Mouse (Mus musculus) embryo, embryonic 9.5 days (tissue): ENCODE measurements around the gene Selenon.

ENCODE experiments used
- DNase-seq: peaks from one replicate; pipeline ENCODE4 v3.0.0-alpha.2; 2017; ENCODE audit errors: extremely low spot score

Gene Selenon

GRCm38 (mm10) chr4:134551494-134552316 lies at the start of gene Selenon:
TSS of gene Selenon (minus strand) at chr4:134552166.
- peak; percentile 86 for DNase-seq

GRCm38 (mm10) chr4:134601404-134601803 lies 49.4 kb upstream of the Selenon start:
- DNase-seq, result no peak

- no peak for DNase-seq
Observed at GRCm38 (mm10) chr4:134600777-134601176, 48.8 kb upstream of the Selenon start.

- DNase-seq, result no peak
Observed at GRCm38 (mm10) chr4:134600060-134600459, 48.1 kb upstream of the Selenon start.

- DNase-seq, result no peak
Observed at GRCm38 (mm10) chr4:134596816-134597692, 45.1 kb upstream of the Selenon start.

- DNase-seq, result no peak
Observed at GRCm38 (mm10) chr4:134594731-134595439, 42.9 kb upstream of the Selenon start.

GRCm38 (mm10) chr4:134592442-134592841 lies 40.5 kb upstream of the Selenon start:
- DNase-seq, result no peak

- no peak for DNase-seq
Observed at GRCm38 (mm10) chr4:134591506-134592061, 39.6 kb upstream of the Selenon start.

GRCm38 (mm10) chr4:134590227-134590926 lies 38.4 kb upstream of the Selenon start:
- no peak for DNase-seq

GRCm38 (mm10) chr4:134589786-134590185 lies 37.8 kb upstream of the Selenon start:
- no peak for DNase-seq

GRCm38 (mm10) chr4:134588951-134589350 lies 37.0 kb upstream of the Selenon start:
- DNase-seq, result no peak

GRCm38 (mm10) chr4:134588287-134588686 lies 36.3 kb upstream of the Selenon start:
- no peak for DNase-seq

- DNase-seq, result no peak
Observed at GRCm38 (mm10) chr4:134587636-134588197, 35.8 kb upstream of the Selenon start.

- no peak for DNase-seq
Observed at GRCm38 (mm10) chr4:134586631-134587030, 34.7 kb upstream of the Selenon start.

GRCm38 (mm10) chr4:134586126-134586525 lies 34.2 kb upstream of the Selenon start:
- no peak for DNase-seq

GRCm38 (mm10) chr4:134583513-134583912 lies 31.5 kb upstream of the Selenon start:
- DNase-seq, result no peak

GRCm38 (mm10) chr4:134581365-134581764 lies 29.4 kb upstream of the Selenon start:
- DNase-seq, result no peak

- no peak for DNase-seq
Observed at GRCm38 (mm10) chr4:134580351-134581148, 28.6 kb upstream of the Selenon start.

- no peak for DNase-seq
Observed at GRCm38 (mm10) chr4:134579620-134580019, 27.7 kb upstream of the Selenon start.

GRCm38 (mm10) chr4:134579212-134579611 lies 27.2 kb upstream of the Selenon start:
- no peak for DNase-seq
